Mouse (Mus musculus): Measurements from ENCODE around the gene Rai1. TPM values are rescaled to one million over a fixed set of nuclear protein-coding genes. Genes with fewer than 3 reads are reported as not detected.

Rai1 gene
- total and polyA plus RNA-seq, 3 experiments, result 26.3 to 101 (median 56.7) TPM

DNA sequence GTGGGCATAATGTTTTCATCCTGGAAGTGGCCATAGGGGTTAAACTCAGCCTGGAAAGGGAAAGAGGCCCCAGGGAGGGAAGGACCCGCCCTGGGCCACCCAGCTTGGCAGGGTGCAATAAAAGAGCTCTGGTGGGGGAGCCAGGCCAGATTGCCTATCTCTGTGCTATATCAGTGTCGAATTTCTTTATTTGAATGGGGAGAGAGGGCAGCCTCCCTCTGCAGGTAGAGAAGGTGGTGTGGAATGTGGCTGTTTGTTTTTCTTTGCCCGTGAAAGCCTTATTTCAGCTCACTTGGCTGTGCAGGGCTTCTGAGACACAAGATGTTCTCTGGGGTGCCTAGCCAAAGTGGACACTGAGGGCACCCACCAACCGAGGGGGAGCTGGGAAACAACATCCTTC, 8.8 kb downstream of the Rai1 start:
- DNase-seq (ENCODE audit: low read depth, low spot score), result peak; percentile 43
- Histone ChIP-seq H3K4me3 (ENCODE audit: control insufficient read depth in 1 of 2, insufficient read depth in 1 of 2, low read depth in 2 of 2, low read length in 2 of 2) (peak overlapping the region in 1 of 2 experiments; percentile 56; a peak in 2 of 4 replicates), H3K27me3 (ENCODE audit: control insufficient read depth in 1 of 2, insufficient read depth in 2 of 2, low read length in 2 of 2) (no peaks in the 10 kb centered on the region), H3K79me2 (ENCODE audit: control insufficient read depth, insufficient read depth, low read length, poor library complexity) (peaks cover 90% of the 10 kb centered on the region), H3K36me3 (ENCODE audit: control insufficient read depth in 1 of 2, insufficient read depth in 2 of 2, low read length in 2 of 2) (peaks cover 1 to 68% of the 10 kb centered on the region in 2 experiments; a peak in 3 of 4 replicates), H3K27ac (ENCODE audit: control insufficient read depth, low read depth, low read length) (peak overlapping the region; percentile 89), H3K9ac (ENCODE audit: control insufficient read depth, low read depth, low read length, poor library complexity, severe bottlenecking) (peak overlapping the region; percentile 73), H3K9me3 (replicated peaks; ENCODE audit: insufficient read depth, low read length) (no peaks in the 10 kb centered on the region), H3K4me1 (ENCODE audit: control insufficient read depth in 1 of 2, insufficient read depth in 2 of 2, low read length in 2 of 2) (peaks cover 34 to 71% of the 10 kb centered on the region in 2 experiments)
- TF ChIP-seq EP300 (IDR thresholded peaks at IDR 0.05; ENCODE audit: low read depth in 1 of 2, low read length in 2 of 2) (peak in 1 of 2 experiments; percentile 24; a peak in 1 of 4 replicates), CHD2 (IDR thresholded peaks at IDR 0.05; ENCODE audit: low read length) (no peak), GATA1 (IDR thresholded peaks at IDR 0.05; ENCODE audit: low read depth, low read length) (peak; percentile 70), TBP (IDR thresholded peaks at IDR 0.05; ENCODE audit: low read depth, low read length) (0 out of 2 replicates have a peak, but pooled peaks have one; percentile 36), RAD21 (IDR thresholded peaks at IDR 0.05; ENCODE audit: low read depth, low read length) (no peak)

- Histone ChIP-seq H3K79me2 (ENCODE audit: control insufficient read depth, insufficient read depth, low read length, poor library complexity) (peaks cover 89% of the 10 kb centered on the region), H3K27me3 (ENCODE audit: control insufficient read depth in 1 of 2, insufficient read depth in 2 of 2, low read length in 2 of 2) (no peaks in the 10 kb centered on the region), H3K36me3 (ENCODE audit: control insufficient read depth in 1 of 2, insufficient read depth in 2 of 2, low read length in 2 of 2) (peaks cover 1 to 60% of the 10 kb centered on the region in 2 experiments), H3K27ac (ENCODE audit: control insufficient read depth, low read depth, low read length) (peak overlapping the region; percentile 89), H3K4me1 (ENCODE audit: control insufficient read depth in 1 of 2, insufficient read depth in 2 of 2, low read length in 2 of 2) (peaks cover 34 to 64% of the 10 kb centered on the region in 2 experiments), H3K4me3 (ENCODE audit: control insufficient read depth in 1 of 2, insufficient read depth in 1 of 2, low read depth in 2 of 2, low read length in 2 of 2) (peak overlapping the region; percentile 56 to 61), H3K9me3 (replicated peaks; ENCODE audit: insufficient read depth, low read length) (no peaks in the 10 kb centered on the region), H3K9ac (ENCODE audit: control insufficient read depth, low read depth, low read length, poor library complexity, severe bottlenecking) (peak overlapping the region; percentile 73)
- DNase-seq (ENCODE audit: low read depth, low spot score), result peak; percentile 75
- TF ChIP-seq SIN3A (IDR thresholded peaks at IDR 0.05; ENCODE audit: low read length) (peak; percentile 69), TAL1 (IDR thresholded peaks at IDR 0.05; ENCODE audit: low read length) (no peak), MAX (IDR thresholded peaks at IDR 0.05; ENCODE audit: low read length) (peak; percentile 70), SMC3 (IDR thresholded peaks at IDR 0.05; ENCODE audit: low read depth, low read length) (no peak), GABPA (IDR thresholded peaks at IDR 0.05; ENCODE audit: low read depth, low read length) (no peak), ZKSCAN1 (IDR thresholded peaks at IDR 0.05; ENCODE audit: low read depth, low read length) (0 out of 2 replicates have a peak, but pooled peaks have one; percentile 20), GATA1 (IDR thresholded peaks at IDR 0.05; ENCODE audit: low read depth, low read length) (no peak), ZMIZ1 (IDR thresholded peaks at IDR 0.05; ENCODE audit: low read depth, low read length) (no peak), MEF2A (IDR thresholded peaks at IDR 0.05; ENCODE audit: extremely low read depth, insufficient replicate concordance, low read depth, low read length, poor library complexity, severe bottlenecking) (no peak), RAD21 (IDR thresholded peaks at IDR 0.05; ENCODE audit: low read depth, low read length) (no peak), BHLHE40 (IDR thresholded peaks at IDR 0.05; ENCODE audit: borderline replicate concordance, low read depth, low read length) (no peak), CHD1 (IDR thresholded peaks at IDR 0.05; ENCODE audit: low read depth, low read length) (no peak; the same call in 1 of the 2 replicates), UBTF (IDR thresholded peaks at IDR 0.05; ENCODE audit: borderline replicate concordance, insufficient read depth, low read depth, low read length) (0 out of 2 replicates have a peak, but pooled peaks have one; percentile 43), USF2 (IDR thresholded peaks at IDR 0.05; ENCODE audit: borderline replicate concordance in 1 of 2, insufficient read depth in 1 of 2, low read depth in 1 of 2, low read length in 2 of 2) (no peak), USF1 (IDR thresholded peaks at IDR 0.05; ENCODE audit: low read depth, low read length) (no peak), MAZ (IDR thresholded peaks at IDR 0.05; ENCODE audit: low read depth, low read length) (no peak), KAT2A (conservative IDR thresholded peaks at IDR 0.05; ENCODE audit: low read depth, low read length) (no peak), ETS1 (IDR thresholded peaks at IDR 0.05; ENCODE audit: low read depth, low read length) (no peak), MYC (IDR thresholded peaks at IDR 0.05; ENCODE audit: low read depth, low read length) (peak; percentile 20; the same call in 1 of the 2 replicates), EP300 (IDR thresholded peaks at IDR 0.05; ENCODE audit: low read depth in 1 of 2, low read length in 2 of 2) (peak in 1 of 2 experiments; percentile 50; a peak in 1 of 4 replicates), MYB (IDR thresholded peaks at IDR 0.05; ENCODE audit: low read depth, low read length) (0 out of 2 replicates have a peak, but pooled peaks have one; percentile 11), HCFC1 (IDR thresholded peaks at IDR 0.05; ENCODE audit: low read depth, low read length) (no peak)
Observed at GRCm38 (mm10) chr11:60114296-60115023, 9.6 kb downstream of the Rai1 start.

All from MEL (cell line).